In genomic region chr12:16506796-16507790, GRCm38 (mm10) we compare ENCODE assay signal across 11 mouse cellular contexts.
A peak's percentile ranks its signal among the peaks of the same experiment; 100 is the strongest.
DNase-seq lines count a peak whose midpoint lies in the region; ATAC-seq and TF ChIP-seq lines count a peak whose summit lies in the region.
"Had no signal": no experiment of that assay in that cellular context is flagged by ENCODE, and none has a peak within 500 bp of the region (broad histone marks: within the 10 kb centered on the region; RNA-seq: fewer than 3 reads in every experiment).

No protein-coding gene starts in this region.

- no peaks in the 10 kb centered on the region for H3K36me3 ChIP-seq in forebrain, embryonic 15.5 days
- no peaks in the 10 kb centered on the region for H3K36me3 ChIP-seq in forebrain, embryonic 12.5 days (replicated peaks)
- H3K36me3 ChIP-seq in lung, postnatal 0 days (ENCODE audit: insufficient read depth, low read length): no peaks in the 10 kb centered on the region
- no peaks in the 10 kb centered on the region for H3K36me3 ChIP-seq in hindbrain, embryonic 15.5 days
- H3K36me3 ChIP-seq: heart, embryonic 13.5 days; limb, embryonic 15.5 days; neural tube, embryonic 15.5 days had no signal

- H3K9me3 ChIP-seq in forebrain, embryonic 15.5 days: no peaks in the 10 kb centered on the region
- H3K9me3 ChIP-seq in forebrain, embryonic 12.5 days: peaks cover 9% of the 10 kb centered on the region; the same call in 1 of the 2 replicates
- H3K9me3 ChIP-seq in lung, postnatal 0 days (ENCODE audit: low read length): no peaks in the 10 kb centered on the region
- H3K9me3 ChIP-seq in hindbrain, embryonic 15.5 days: no peaks in the 10 kb centered on the region
- H3K9me3 ChIP-seq: limb, embryonic 15.5 days had no signal

- no peak for ATAC-seq in forebrain, embryonic 15.5 days (replicated peaks)
- no peak for ATAC-seq in forebrain, embryonic 12.5 days (ENCODE audit: low FRiP score)
- ATAC-seq in lung, postnatal 0 days: no peak
- ATAC-seq in hindbrain, embryonic 15.5 days (ENCODE audit: low FRiP score, low read depth): no peak; the same call in 1 of the 2 replicates
- ATAC-seq in activated CD4-positive, CD25-positive, alpha-beta regulatory T cell, adult 4 months: no peak

- peak; percentile 24 for TF ChIP-seq CTCF in lung, postnatal 0 days (IDR thresholded peaks at IDR 0.05)

- H3K9ac ChIP-seq in forebrain, embryonic 15.5 days (replicated peaks): no peak overlapping the region
- no peak overlapping the region for H3K9ac ChIP-seq in forebrain, embryonic 12.5 days
- no peak overlapping the region for H3K9ac ChIP-seq in lung, postnatal 0 days (replicated peaks; ENCODE audit: low read depth)
- H3K9ac ChIP-seq in hindbrain, embryonic 15.5 days: no peak overlapping the region
- H3K9ac ChIP-seq: heart, embryonic 13.5 days; limb, embryonic 15.5 days; neural tube, embryonic 15.5 days had no signal

- TF ChIP-seq EP300 in lung, postnatal 0 days (IDR thresholded peaks at IDR 0.05): no peak

- peak overlapping the region; percentile 56; the same call in 1 of the 2 replicates for H3K27ac ChIP-seq in forebrain, embryonic 15.5 days (replicated peaks)
- no peak overlapping the region for H3K27ac ChIP-seq in forebrain, embryonic 12.5 days
- no peak overlapping the region for H3K27ac ChIP-seq in lung, postnatal 0 days (ENCODE audit: low read length)
- H3K27ac ChIP-seq in hindbrain, embryonic 15.5 days (replicated peaks): 0 out of 2 replicates have a peak overlapping the region, but pooled peaks have one; percentile 32
- H3K27ac ChIP-seq: heart, embryonic 13.5 days; limb, embryonic 15.5 days; neural tube, embryonic 15.5 days had no signal

- H3K27me3 ChIP-seq in forebrain, embryonic 15.5 days: no peaks in the 10 kb centered on the region
- peaks cover 4% of the 10 kb centered on the region; the same call in 1 of the 2 replicates for H3K27me3 ChIP-seq in forebrain, embryonic 12.5 days
- no peaks in the 10 kb centered on the region for H3K27me3 ChIP-seq in lung, postnatal 0 days (replicated peaks; ENCODE audit: insufficient read depth, low read length)
- no peaks in the 10 kb centered on the region for H3K27me3 ChIP-seq in hindbrain, embryonic 15.5 days
- H3K27me3 ChIP-seq: heart, embryonic 13.5 days; limb, embryonic 15.5 days; neural tube, embryonic 15.5 days had no signal

- no peak overlapping the region for H3K4me2 ChIP-seq in forebrain, embryonic 15.5 days (replicated peaks)
- no peak overlapping the region for H3K4me2 ChIP-seq in forebrain, embryonic 12.5 days
- no peak overlapping the region for H3K4me2 ChIP-seq in lung, postnatal 0 days (replicated peaks; ENCODE audit: low read depth, low read length)
- H3K4me2 ChIP-seq in hindbrain, embryonic 15.5 days: no peak overlapping the region
- H3K4me2 ChIP-seq: heart, embryonic 13.5 days; limb, embryonic 15.5 days; neural tube, embryonic 15.5 days had no signal

- 57% methylated on average over 17 of the region's 17 CpGs for WGBS in forebrain, embryonic 15.5 days
- 63% methylated on average over 17 of the region's 17 CpGs for WGBS in forebrain, embryonic 12.5 days
- 61% methylated on average over 17 of the region's 17 CpGs for WGBS in lung, postnatal 0 days
- 43% methylated on average over 17 of the region's 17 CpGs for WGBS in hindbrain, embryonic 15.5 days

- DNase-seq in lung, postnatal 0 days (ENCODE audit: low spot score): no peak
- no peak for DNase-seq in lung, postnatal 10 days
- DNase-seq in retina, postnatal 1 day: peak; percentile 75
- no peak for DNase-seq in urinary bladder, postnatal 10 days (ENCODE audit: low spot score)

- no peak overlapping the region for H3K4me3 ChIP-seq in forebrain, embryonic 15.5 days
- H3K4me3 ChIP-seq in forebrain, embryonic 12.5 days (replicated peaks): no peak overlapping the region
- H3K4me3 ChIP-seq in lung, postnatal 0 days (ENCODE audit: low read depth, low read length): no peak overlapping the region
- H3K4me3 ChIP-seq in hindbrain, embryonic 15.5 days: no peak overlapping the region
- H3K4me3 ChIP-seq: heart, embryonic 13.5 days; limb, embryonic 15.5 days; neural tube, embryonic 15.5 days had no signal

- H3K4me1 ChIP-seq in forebrain, embryonic 15.5 days: peaks cover 16% of the 10 kb centered on the region
- peaks cover 14% of the 10 kb centered on the region; the same call in 1 of the 2 replicates for H3K4me1 ChIP-seq in forebrain, embryonic 12.5 days
- no peaks in the 10 kb centered on the region for H3K4me1 ChIP-seq in lung, postnatal 0 days (ENCODE audit: insufficient read depth, low read depth, low read length)
- peaks cover 22% of the 10 kb centered on the region for H3K4me1 ChIP-seq in hindbrain, embryonic 15.5 days (replicated peaks)

Comparison
In these comparisons a context has a peak if more than half of its experiments do, and no peak if none do; other contexts are left out.
1. H3K27ac ChIP-seq: peak in forebrain, embryonic 15.5 days (single experiment) and hindbrain, embryonic 15.5 days (single experiment); none in forebrain, embryonic 12.5 days (single experiment) and lung, postnatal 0 days (single experiment).